Mouse (Mus musculus) A20 (cell line): ENCODE results near the gene Adssl1.

Experiments used
- DNase-seq: peaks from one replicate; pipeline ENCODE4 v3.0.0-alpha.2; 2011; ENCODE audit warnings: low read depth, low spot score

Gene Adssl1

DNA sequence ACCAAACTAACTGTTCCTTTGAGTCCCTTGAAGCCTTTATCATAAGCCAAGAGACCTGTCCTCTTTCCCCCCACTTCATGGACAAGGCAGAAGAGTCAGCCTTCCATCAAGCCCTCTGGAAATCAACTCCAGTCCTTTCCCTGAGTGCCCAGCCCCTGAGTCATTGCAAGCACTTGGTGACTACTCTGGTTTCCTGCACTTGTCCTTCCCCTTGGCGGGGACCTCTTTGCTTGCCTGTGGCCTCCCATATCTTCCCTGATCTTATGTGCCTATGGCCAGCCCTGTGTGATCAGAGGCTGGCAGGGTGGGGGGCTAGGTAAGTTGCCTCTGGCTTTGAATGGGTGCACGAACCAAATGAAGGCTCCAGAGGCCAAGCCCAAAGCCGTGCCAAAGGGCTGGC lies 2.1 kb downstream of the Adssl1 start:
- DNase-seq = no peak

DNA sequence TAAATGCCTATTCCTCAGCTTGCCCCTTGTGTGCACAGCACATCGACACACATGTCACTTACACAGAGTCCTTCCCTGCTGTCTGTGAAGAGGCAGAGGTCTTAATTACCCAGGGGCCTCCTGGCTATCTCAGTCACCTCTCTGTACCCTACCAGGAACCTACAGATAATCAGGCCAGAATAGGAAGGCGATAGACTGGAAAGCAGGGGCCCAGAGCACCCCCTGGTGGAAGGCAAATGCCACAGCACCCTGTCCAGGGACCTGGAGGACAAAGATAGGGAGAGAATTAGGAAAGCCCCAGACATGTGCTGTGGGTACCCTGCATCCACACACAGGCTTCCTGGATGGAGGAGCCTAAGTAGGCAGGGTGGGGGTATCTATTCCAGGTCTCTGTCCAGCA lies 3.9 kb downstream of the Adssl1 start:
- peak; percentile 69 for DNase-seq

DNA sequence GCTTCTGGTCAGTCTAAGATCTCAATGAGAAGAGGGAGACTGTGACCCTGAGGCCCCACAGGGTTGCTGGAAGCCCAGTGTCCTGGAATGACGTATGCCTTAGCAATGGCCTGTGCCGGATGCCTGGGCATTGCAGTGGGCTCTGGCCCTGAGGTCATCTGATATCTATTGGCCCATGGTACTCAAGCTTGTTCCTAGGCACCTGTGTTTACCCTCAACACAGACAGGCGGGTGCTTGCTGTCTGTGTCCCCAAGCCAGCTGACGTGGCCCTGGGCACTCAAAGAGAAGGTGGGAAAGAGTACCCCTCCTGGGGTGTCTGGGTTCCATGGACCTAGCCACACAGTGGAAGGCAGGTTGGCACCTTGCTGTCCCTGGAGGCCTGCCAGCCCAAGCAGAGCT lies 5.9 kb downstream of the Adssl1 start:
- no peak for DNase-seq

DNA sequence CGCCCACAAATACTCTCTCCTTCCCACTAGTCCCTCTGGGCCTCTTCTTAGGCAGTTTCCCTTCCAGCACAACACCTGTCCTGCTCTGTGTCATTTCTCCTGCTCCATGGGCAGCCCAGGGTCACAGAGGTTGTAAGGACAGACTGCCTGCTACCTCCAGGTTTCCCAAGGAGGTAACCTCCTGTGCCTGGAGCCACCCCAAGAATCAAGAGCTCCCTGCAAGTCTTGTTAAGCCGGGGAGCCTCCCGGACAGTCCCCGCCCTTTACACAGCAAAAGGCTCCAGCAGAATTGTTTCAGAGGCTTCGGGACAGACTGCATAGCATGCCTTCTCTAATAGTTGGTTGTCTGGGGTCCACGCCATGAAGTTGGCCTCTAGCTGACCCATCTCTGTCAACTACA lies 6.6 kb downstream of the Adssl1 start:
- no peak for DNase-seq

DNA sequence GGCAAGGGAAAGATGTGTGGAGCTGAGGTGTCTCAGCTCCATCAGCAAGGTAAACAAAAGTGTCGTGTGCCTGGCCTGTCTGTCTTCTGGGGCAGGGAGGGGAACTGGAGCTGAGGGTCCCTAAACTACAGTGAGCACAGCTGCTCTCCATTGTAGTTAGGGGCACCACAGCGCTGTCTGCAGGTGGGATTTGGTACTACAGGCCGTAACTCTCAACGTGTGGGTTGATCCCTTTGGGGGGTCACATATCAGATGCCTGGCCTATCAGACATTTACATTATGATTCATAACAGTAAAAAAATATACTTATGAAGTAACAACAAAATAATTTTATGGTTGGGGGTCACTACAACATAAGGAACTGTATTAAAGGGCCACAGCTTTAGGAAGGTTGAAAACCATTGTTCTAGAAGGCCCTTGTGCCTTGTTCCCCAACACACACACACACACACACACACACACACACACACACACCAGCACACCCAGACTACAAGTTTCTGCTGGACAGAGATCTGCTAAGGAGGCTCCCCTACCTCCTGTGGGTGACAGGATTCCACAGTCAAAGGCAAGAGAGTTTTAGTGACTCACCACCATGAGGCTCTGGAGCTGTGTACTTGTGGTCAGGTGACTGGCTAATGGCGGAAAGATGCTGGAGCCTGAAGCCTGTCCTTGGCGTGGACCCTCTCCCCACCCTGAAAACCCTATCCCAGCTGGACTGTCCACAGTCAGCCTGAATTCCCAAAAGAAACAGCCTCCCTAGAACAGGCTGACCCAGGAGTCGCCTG lies 7.4 kb downstream of the Adssl1 start:
- peak; percentile 46 for DNase-seq

DNA sequence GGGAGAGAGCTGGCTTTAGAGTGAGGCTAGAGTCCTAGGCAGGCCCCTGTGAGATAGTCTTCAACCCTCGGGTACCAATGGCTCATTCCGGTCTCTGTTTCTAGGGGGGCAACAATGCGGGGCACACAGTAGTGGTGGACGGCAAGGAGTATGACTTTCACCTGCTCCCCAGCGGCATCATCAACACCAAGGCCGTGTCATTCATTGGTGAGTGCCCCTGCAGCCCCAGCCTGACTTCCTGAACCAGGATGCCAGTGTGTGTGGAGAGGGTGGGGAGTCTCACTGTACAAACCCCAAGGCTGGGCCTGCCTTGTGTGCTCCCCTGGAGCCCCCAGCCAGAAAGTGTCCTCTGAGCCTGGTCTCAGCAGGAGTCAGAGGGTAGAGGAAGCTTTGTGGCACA lies 8.4 kb downstream of the Adssl1 start:
- no peak for DNase-seq

DNA sequence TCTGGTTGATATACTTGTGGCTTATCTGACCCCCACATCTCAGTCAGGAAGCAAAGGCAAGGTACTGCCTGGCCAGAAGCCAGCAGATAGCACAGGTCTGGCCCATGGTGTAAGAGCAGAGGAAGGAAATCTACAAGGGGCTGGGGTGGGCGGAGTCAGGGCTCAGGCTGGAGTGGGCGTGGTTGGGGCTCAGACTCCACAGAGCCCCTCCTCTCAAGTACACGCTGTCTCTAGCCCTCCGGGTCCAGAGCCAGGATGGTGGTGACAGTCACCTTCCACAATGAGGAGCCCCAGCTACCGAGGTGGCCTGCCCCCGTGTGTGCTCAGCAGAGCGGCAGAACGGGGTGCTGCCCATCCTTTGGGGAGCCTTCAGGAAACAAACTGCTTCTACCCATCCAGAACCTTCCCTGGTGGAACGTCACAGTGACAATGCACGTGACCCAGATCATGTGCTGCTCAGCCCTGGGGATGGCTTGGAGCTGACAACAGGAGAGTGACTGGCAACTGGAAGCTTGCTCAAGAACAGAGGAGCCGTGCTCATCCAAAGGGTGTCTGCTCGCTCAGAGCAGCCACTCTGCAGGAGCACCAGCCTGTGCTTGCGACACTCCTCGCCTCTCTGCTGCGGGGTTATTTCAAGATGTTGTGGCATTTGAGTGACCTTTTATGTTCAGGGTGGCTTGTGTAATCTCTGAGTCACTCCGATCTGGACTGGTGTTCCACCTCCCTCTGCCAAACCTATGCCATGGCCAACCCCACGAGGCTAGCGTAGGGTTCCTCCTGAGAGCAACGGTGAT lies 9.3 kb downstream of the Adssl1 start:
- peak; percentile 48 for DNase-seq

DNA sequence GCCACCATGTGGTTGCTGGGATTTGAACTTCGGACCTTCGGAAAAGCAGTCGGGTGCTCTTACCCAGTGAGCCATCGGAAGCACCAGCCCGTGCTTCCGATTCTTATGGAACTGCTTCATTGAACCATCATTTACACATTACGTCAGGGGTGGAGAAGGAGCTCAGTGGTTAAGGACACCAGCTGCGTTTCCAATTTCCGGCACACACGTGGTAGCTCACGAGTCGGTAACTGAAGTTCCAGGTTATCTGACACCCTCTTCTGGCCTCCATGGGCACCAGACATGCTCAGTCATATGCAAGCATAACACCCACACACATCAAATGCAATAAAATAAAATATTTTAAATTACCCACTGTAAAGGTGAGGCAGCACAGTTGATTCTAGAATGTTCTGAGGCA lies 10.2 kb downstream of the Adssl1 start:
- no peak for DNase-seq

DNA sequence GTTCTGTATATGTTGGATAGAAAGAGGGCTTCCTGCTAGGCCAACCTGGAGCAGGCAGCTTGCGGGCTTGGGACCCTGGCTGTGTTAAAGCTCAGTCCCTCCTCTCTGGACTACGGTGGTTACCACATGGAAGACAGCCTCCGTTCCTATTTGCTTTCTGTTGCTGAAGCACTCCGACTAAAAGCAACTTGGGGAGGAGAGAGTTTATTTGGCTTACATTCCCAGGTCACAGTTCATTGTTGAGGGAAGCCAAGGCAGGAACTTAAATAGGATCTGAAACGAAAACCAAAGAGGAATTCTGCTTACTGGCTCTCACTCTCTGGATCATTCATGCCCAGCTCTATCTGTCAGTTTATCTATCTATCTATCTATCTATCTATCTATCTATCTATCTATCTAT lies 11.0 kb downstream of the Adssl1 start:
- DNase-seq = no peak

DNA sequence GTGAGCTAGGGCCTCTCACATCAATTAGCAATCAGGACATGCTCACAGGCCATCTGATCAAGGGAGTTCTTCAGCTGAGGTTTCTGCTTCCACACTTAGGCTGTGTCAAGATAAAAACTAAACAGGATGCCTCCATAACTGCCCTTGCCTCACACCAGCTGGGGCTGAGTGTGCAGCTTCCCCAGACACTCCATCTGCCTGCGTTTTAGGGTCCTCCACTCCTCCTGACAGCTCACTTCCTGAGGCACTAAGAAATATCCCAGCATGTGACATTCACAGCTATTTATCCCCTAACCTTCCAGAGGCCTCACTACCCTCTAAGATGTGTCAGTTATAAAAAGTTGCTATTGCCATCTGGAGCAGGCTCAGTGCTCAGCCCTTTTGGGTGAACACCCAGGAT lies 11.6 kb downstream of the Adssl1 start:
- no peak for DNase-seq

DNA sequence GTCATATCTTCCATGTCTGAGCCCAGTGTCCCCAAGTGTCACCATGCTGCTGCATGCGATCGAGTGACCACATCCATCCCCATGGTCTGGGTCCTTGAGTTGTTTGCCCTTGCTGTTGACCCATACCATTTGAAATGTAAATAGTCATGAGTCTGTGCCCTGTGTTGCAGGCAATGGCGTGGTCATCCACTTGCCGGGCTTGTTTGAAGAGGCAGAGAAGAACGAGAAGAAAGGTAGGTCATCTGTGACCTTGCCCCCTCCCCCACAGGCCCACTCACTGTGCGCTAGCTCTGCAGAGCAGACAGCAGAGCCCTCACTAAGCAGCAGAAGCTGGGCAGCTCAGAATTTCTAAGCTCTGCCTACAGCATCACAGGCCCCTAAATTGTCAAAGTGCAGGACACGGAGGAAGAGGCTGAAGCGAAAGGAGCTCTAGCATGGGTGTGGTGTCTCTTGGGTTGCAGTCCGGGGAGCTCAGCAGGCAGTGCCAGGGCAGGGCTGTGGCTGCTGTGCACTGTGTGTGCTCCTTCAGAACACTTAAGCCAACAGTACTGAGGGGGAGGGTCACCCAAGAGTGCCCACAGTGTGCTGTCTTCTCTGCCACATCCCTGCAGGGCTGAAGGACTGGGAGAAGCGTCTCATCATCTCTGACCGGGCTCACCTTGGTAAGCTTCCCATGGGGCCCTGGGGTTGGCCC lies 12.4 kb downstream of the Adssl1 start:
- no peak for DNase-seq

DNA sequence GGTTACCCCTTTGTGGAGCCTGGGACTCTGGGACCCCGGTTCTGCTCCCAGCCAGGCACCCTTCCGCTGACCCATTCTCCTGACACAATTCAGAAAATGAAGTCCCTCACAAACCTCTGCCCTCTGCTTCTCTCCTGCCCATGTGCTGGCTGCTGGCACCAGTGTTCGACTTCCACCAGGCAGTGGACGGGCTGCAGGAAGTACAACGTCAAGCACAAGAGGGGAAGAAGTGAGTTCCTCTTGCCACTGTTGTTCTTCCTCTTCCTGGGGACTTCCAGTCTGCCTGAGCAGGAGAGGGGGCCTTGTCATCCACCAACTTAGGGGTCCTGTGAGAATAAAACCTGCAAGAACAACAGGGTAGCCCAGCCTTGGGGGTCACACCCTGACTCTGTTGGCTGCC lies 13.1 kb downstream of the Adssl1 start:
- DNase-seq = peak; percentile 41

DNA sequence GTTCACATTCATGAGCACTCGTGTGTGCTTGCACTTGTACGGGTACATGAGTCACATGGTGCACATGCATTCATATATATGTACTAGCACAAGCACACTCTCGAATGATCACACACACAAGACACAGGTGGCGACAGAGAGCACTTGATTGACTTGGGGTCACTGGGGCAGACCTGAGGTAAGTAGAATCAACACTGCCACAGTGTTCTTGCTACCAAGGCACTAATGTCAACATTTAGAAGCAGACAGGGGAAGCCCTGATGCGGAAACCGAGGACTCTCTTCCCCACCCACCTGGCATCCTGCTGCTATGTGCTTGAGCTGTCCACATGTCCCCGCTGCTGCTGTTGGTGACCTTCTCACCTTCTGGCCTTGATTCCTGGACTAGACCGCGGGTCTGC lies 13.8 kb downstream of the Adssl1 start:
- DNase-seq = peak; percentile 55

DNA sequence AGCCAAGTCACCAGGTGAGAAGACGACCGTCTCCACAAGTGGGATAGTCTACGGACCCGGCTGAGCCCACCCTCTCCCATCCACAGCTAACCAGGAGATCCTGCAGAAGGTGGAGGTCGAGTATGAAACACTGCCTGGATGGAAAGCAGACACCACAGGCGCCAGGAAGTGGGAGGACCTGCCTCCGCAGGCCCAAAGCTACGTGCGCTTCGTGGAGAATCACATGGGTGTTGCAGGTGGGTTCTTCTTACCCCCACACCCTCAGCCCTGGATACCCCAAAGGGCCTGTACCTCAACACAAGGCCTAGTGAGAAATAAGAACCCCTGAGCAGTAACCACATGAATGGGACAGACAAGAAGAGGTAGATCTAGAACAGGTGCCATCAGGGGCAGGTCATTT lies 19.7 kb downstream of the Adssl1 start:
- DNase-seq = no peak

DNA sequence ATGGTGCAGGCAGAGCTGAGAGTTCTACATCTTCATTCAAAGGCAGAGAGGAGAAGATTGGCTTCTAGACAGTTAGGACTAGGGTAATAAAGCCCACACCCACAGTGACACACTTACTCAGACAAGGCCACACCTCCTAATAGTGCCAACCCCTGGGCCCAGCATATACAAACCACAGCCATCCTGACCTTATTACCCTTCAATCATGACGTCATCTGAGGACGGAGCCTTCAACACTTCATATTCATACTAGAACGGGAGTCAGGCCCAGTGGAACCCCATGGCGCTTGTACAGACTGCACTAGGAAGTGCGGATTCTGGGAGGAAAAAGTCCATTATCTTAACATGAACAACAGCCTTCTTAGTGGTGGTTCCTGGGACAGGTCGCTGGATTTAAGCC lies 23.3 kb downstream of the Adssl1 start:
- DNase-seq = no peak

DNA sequence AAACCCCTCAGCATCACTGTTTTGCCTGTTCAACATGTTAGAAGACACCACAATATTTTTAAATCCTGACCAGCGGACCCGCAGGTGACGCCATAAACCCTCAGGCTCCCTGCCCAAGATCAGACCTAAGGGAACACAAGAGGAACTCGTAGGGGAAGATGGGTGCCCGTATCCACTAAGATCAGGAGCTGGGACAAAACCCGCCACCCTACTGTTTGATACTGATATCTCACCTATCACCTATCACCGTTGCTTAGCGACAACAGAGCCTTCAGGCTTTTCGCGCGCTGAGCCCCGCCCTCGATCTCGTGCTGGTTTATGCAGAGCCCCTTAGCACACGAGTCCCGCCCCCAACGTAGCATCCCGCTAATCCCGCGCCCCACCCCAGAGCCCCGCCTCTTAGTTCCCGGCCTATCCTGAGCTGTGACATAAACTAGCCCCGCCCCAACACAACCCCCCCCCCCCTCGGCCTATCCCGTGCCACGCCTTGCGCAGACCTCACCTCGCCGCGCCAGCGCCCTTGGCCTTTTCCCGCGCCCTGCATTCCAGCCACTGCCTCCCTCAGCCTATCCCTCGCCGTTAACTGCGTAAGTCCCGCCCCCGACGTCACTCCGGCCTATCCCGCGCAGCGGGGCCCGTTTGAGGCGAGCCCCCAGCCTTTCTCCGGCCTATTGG lies 24.5 kb downstream of the Adssl1 start, which contains the start of gene Siva1:
Gene Siva1, plus strand, starts transcription at position 500 of the 675 bp plus-strand sequence.
- DNase-seq = peak; percentile 100

DNA sequence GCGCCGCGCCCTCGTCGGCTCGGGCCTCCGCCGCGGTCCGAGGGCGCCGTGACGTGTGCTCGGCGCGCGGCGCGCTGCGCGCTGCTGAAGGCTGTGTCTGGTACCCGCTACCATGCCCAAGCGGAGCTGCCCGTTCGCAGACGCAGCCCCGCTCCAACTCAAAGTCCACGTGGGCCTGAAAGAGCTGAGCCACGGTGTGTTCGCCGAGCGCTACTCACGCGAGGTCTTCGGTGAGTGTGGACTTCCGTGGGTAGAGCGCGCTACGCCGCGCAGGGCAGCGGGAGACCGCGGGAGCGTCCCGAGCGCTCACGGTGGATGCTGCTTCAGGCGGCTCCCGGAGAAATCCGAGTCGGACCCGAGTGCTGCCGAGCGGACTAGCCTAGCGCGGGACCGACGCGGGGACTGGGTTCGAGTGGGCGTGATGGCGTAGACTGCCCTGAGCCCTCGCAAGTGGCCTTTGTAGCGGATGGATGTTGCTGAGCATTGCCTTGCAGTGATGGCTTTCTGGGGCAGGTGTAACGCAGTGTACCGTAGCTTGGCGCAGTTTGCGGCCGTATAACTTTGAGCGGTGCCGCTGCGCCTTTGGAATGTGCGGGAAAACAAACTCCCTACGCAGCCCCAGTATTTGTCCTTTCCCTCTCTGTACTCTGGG lies 25.1 kb downstream of the Adssl1 start:
- DNase-seq = no peak

DNA sequence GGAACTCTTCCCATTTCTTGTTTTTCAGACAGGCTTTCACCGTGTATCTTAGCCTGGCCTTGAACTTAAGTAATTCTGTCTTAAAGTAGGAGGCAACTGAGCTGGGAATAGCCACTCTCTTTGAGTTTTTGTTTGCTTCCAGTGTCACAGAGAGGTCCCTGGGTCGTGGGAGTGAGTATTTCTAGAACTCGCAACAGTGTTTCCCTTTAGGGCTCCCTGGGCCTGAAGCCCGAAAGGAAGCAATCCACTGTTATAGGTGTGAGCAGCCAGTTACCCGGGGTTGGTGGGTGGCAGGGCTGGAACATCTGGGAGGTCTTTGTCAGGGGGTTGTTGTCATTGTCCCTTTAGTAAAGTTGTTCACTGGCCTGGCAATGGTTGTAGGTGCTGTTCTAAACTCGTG lies 26.3 kb downstream of the Adssl1 start:
- DNase-seq = no peak

DNA sequence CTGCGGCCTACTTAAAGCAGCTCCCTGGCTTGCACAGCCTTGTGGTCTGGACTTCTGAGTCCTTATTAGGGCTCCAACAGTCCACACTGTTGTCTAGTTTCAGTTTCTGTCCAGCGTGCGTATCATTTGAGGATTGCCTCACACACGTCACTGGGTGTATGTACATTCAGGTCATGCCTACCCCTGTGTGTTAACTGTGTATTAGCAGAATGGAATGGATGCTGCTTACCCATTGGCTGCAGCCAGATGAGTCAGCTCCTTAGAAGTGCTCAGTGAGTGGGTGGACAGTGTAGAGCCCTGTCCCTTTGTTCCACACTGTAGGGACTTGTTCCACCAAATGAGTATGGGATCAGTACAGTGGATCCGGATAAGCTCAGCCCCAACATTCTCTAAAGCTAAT lies 28.2 kb downstream of the Adssl1 start:
- no peak for DNase-seq

DNA sequence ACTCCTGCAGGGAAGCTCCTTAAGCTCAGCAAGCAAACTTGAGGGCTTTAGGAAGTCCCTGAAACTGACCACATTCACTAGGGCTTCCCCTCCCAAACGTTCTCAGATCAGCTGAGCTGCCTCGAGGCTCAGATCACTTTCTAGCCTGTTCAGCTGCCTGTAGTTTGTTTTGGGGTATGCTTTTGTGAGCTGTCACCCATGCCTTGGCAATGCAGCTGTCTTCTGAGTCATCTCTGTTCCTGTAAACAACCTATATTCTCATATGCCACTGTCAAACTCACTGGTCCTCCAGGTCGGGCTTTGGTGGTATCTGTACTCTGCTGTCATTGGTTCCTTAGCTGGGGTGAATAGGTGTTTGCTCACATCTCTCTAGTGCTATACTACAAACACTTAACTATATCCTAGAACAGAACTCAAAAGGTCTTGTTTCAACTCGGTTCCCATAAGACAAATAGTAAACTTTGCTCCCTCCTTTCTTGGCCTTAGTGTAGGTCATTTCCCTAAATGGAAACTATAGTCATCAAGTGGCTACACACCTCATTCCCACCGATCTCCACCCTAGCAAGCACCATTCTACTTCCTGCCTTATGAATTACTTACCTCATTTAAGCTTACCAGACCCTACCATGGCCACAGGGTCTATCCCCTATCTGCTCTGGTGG lies 32.1 kb downstream of the Adssl1 start:
- DNase-seq = no peak
